Comparison of ENCODE assay signal across 8 mouse cellular contexts in genomic region chr2:127551078-127551477, GRCm38 (mm10). TPM values are rescaled to one million over a fixed set of nuclear protein-coding genes. Genes with fewer than 3 reads are reported as not detected.
DNase-seq lines count a peak whose midpoint lies in the region; ATAC-seq and TF ChIP-seq lines count a peak whose summit lies in the region.

No protein-coding gene starts in this region.

- in situ Hi-C loops in Patski (cut with MboI; ENCODE audit: low pct_unique_long_range_greater_than_20kb), result loop anchor here (25.0 kb wide), 1 partner anchor 189 kb away; the partner anchor contains the start of gene Adra2b

- no peak overlapping the region for H3K9ac ChIP-seq in kidney, postnatal 0 days (ENCODE audit: low read depth, low read length)
- H3K9ac ChIP-seq in kidney, embryonic 15.5 days, result no peak overlapping the region

- CTCF ChIA-PET in Patski (lab: Charles Lee), result interaction anchor here (1.4 kb wide), 1 partner anchor 28 kb away, joined by 3 read pairs; no protein-coding TSS in a partner anchor

- no peaks in the 10 kb centered on the region for H3K27me3 ChIP-seq in kidney, postnatal 0 days (ENCODE audit: insufficient read depth, low read length)
- H3K27me3 ChIP-seq in kidney, embryonic 15.5 days, result no peaks in the 10 kb centered on the region
- peaks cover 50% of the 10 kb centered on the region for H3K27me3 ChIP-seq in Patski

- POLR2A ChIA-PET in Patski (lab: Charles Lee), result no interaction called here

- DNase-seq in kidney, postnatal 0 days (ENCODE audit: low spot score), result peak; percentile 45
- DNase-seq in Patski (ENCODE audit: low read depth, low spot score), result no peak
- peak; percentile 88 to 90 for DNase-seq in cerebellum, postnatal 25 days
- DNase-seq in layer of hippocampus, adult 8-10 months (ENCODE audit: low spot score in 2 of 2), result peak; percentile 35 to 47
- DNase-seq in thymus, postnatal 4 days, result peak; percentile 18
- no peak for DNase-seq in adrenal gland, adult 18-20 months (ENCODE audit: low spot score in 2 of 2)
- DNase-seq in ovary, adult 18-20 months (ENCODE audit: low spot score), result no peak

- WGBS in kidney, postnatal 0 days, result 45% methylated on average over 5 of the region's 5 CpGs
- 55% methylated on average over 5 of the region's 5 CpGs for WGBS in kidney, embryonic 15.5 days

- H3K9me3 ChIP-seq in kidney, postnatal 0 days (replicated peaks; ENCODE audit: low read length), result no peaks in the 10 kb centered on the region
- no peaks in the 10 kb centered on the region for H3K9me3 ChIP-seq in kidney, embryonic 15.5 days (replicated peaks)

- peak; percentile 66 for TF ChIP-seq CTCF in kidney, postnatal 0 days (IDR thresholded peaks at IDR 0.05; ENCODE audit: low read depth)
- TF ChIP-seq CTCF in Patski (IDR thresholded peaks at IDR 0.05), result peak; percentile 35

- ATAC-seq in kidney, postnatal 0 days (replicated peaks; ENCODE audit: low FRiP score, low read depth), result 0 out of 2 replicates have a peak, but pooled peaks have one; percentile 21
- ATAC-seq in kidney, embryonic 15.5 days (replicated peaks; ENCODE audit: low FRiP score), result no peak
- no peak for ATAC-seq in Patski

- no peak overlapping the region for H3K4me2 ChIP-seq in kidney, postnatal 0 days (ENCODE audit: low read length)
- H3K4me2 ChIP-seq in kidney, embryonic 15.5 days, result no peak overlapping the region

- H3K4me1 ChIP-seq in kidney, postnatal 0 days (replicated peaks; ENCODE audit: insufficient read depth, low read length), result no peaks in the 10 kb centered on the region
- H3K4me1 ChIP-seq in kidney, embryonic 15.5 days, result no peaks in the 10 kb centered on the region

- no peaks in the 10 kb centered on the region for H3K36me3 ChIP-seq in kidney, postnatal 0 days (ENCODE audit: insufficient read depth, low read length)
- no peaks in the 10 kb centered on the region for H3K36me3 ChIP-seq in kidney, embryonic 15.5 days

- no peak overlapping the region for H3K4me3 ChIP-seq in kidney, postnatal 0 days (replicated peaks; ENCODE audit: low read depth, low read length)
- no peak overlapping the region for H3K4me3 ChIP-seq in kidney, embryonic 15.5 days (replicated peaks)

- no peak overlapping the region for H3K27ac ChIP-seq in kidney, postnatal 0 days
- no peak overlapping the region for H3K27ac ChIP-seq in kidney, embryonic 15.5 days

RNA-seq across cellular contexts. Expression of gene Prom2, which starts 9.8 kb away (rescaled TPM):
- 2.2 and 2.4 TPM in 2 replicates for polyA plus RNA-seq in kidney, postnatal 0 days (2015; fragmentation: Nextera tagmentation; extraction: Ambion mirVana)
- 2.0 and 2.2 TPM in 2 replicates for polyA plus RNA-seq in kidney, embryonic 15.5 days (2015; fragmentation: Nextera tagmentation; extraction: Ambion mirVana)
- not detected for polyA plus RNA-seq in Patski (2021)
- under 1 TPM in 3 of 4 experiments, not detected in 1; 0.09 to 0.39 (median 0.18) TPM for total RNA-seq in layer of hippocampus, adult 8-10 months (2022)
- under 1 TPM; 0.46 to 0.70 TPM for total RNA-seq in adrenal gland, adult 18-20 months (2021)

RNA-seq across cellular contexts. Expression of gene Kcnip3, which starts 29.2 kb away (rescaled TPM):
- polyA plus RNA-seq in kidney, postnatal 0 days (2015; fragmentation: Nextera tagmentation; extraction: Ambion mirVana), result 1.6 and 2.5 TPM in 2 replicates
- 3.5 and 4.0 TPM in 2 replicates for polyA plus RNA-seq in kidney, embryonic 15.5 days (2015; fragmentation: Nextera tagmentation; extraction: Ambion mirVana)
- polyA plus RNA-seq in Patski (2021), result 4.3 TPM
- total RNA-seq in layer of hippocampus, adult 8-10 months (2022), result 10 to 100 TPM; 74.3 to 80.1 (median 78.6) TPM
- total RNA-seq in adrenal gland, adult 18-20 months (2021), result 1 to 10 TPM; 5.3 to 6.0 TPM

RNA-seq across cellular contexts. Expression of gene Zfp661, which starts 35.8 kb away (rescaled TPM):
- polyA plus RNA-seq in kidney, postnatal 0 days (2015; fragmentation: Nextera tagmentation; extraction: Ambion mirVana), result 3.1 and 3.2 TPM in 2 replicates
- polyA plus RNA-seq in kidney, embryonic 15.5 days (2015; fragmentation: Nextera tagmentation; extraction: Ambion mirVana), result 4.5 and 5.1 TPM in 2 replicates
- polyA plus RNA-seq in Patski (2021), result 3.8 TPM
- 1 to 10 TPM; 7.1 to 8.6 (median 7.8) TPM for total RNA-seq in layer of hippocampus, adult 8-10 months (2022)
- total RNA-seq in adrenal gland, adult 18-20 months (2021), result 1 to 10 TPM; 2.6 to 3.5 TPM

RNA-seq across cellular contexts. Expression of gene Mrps5, which starts 35.9 kb away (rescaled TPM):
- 151 and 167 TPM in 2 replicates for polyA plus RNA-seq in kidney, postnatal 0 days (2015; fragmentation: Nextera tagmentation; extraction: Ambion mirVana)
- 150 and 161 TPM in 2 replicates for polyA plus RNA-seq in kidney, embryonic 15.5 days (2015; fragmentation: Nextera tagmentation; extraction: Ambion mirVana)
- 87.4 TPM for polyA plus RNA-seq in Patski (2021)
- 100 to 1,000 TPM in 2 of 4 experiments, 10 to 100 TPM in 2; 88.6 to 107 (median 96.5) TPM for total RNA-seq in layer of hippocampus, adult 8-10 months (2022)
- 100 to 1,000 TPM; 108 to 114 TPM for total RNA-seq in adrenal gland, adult 18-20 months (2021)

Comparison
In these comparisons a context has a peak if more than half of its experiments do, and no peak if none do; other contexts are left out.
1. DNase-seq: peak in kidney, postnatal 0 days (single experiment), cerebellum, postnatal 25 days (2 of 2), layer of hippocampus, adult 8-10 months (2 of 2) and thymus, postnatal 4 days (single experiment); none in Patski (single experiment), adrenal gland, adult 18-20 months (0 of 2) and ovary, adult 18-20 months (single experiment).